Mouse (Mus musculus): Measurements from ENCODE around the gene Zar1l. TPM values are rescaled to one million over a fixed set of nuclear protein-coding genes. Genes with fewer than 3 reads are reported as not detected.

Zar1l gene
- total RNA-seq, 2 experiments from 2014 or later: not detected

GRCm38 (mm10) chr5:150490285-150490684 lies 27.7 kb downstream of the Zar1l start:
- no peak for DNase-seq (ENCODE audit: extremely low spot score in 1 of 2, low spot score in 1 of 2)

GRCm38 (mm10) chr5:150485198-150485597 lies 32.8 kb downstream of the Zar1l start:
- DNase-seq (ENCODE audit: extremely low spot score in 1 of 2, low spot score in 1 of 2): no peak

- DNase-seq (ENCODE audit: extremely low spot score in 1 of 2, low spot score in 1 of 2): no peak
These were observed 39.4 kb downstream of the Zar1l start for GRCm38 (mm10) chr5:150478612-150479011.

- no peak for DNase-seq (ENCODE audit: extremely low spot score in 1 of 2, low spot score in 1 of 2)
These were observed 40.6 kb downstream of the Zar1l start for GRCm38 (mm10) chr5:150477364-150477763.

GRCm38 (mm10) chr5:150468431-150468830 lies 49.5 kb downstream of the Zar1l start:
- DNase-seq (ENCODE audit: extremely low spot score in 1 of 2, low spot score in 1 of 2): no peak

GRCm38 (mm10) chr5:150466132-150466531 lies 51.8 kb downstream of the Zar1l start:
- DNase-seq (ENCODE audit: extremely low spot score in 1 of 2, low spot score in 1 of 2): no peak

- DNase-seq (ENCODE audit: extremely low spot score in 1 of 2, low spot score in 1 of 2): no peak
These were observed 52.7 kb downstream of the Zar1l start for GRCm38 (mm10) chr5:150465218-150465617.

GRCm38 (mm10) chr5:150464721-150465120 lies 53.2 kb downstream of the Zar1l start:
- DNase-seq (ENCODE audit: extremely low spot score in 1 of 2, low spot score in 1 of 2): no peak

- no peak for DNase-seq (ENCODE audit: extremely low spot score in 1 of 2, low spot score in 1 of 2)
These were observed 58.2 kb downstream of the Zar1l start for GRCm38 (mm10) chr5:150459801-150460200.

- DNase-seq (ENCODE audit: extremely low spot score in 1 of 2, low spot score in 1 of 2): no peak
These were observed 59.8 kb downstream of the Zar1l start for GRCm38 (mm10) chr5:150457904-150458739.

GRCm38 (mm10) chr5:150457165-150457903 lies 60.6 kb downstream of the Zar1l start:
- DNase-seq (ENCODE audit: extremely low spot score in 1 of 2, low spot score in 1 of 2): no peak

Other genes with a start within 250 kb of the Zar1l start
- gene Brca2, start 4.5 kb upstream of the Zar1l start, total RNA-seq (2021): 1 to 10 TPM; 5.4 to 7.4 TPM
- 10 to 100 TPM; 47.3 to 57.2 TPM for gene N4bp2l1, start 79.0 kb upstream of the Zar1l start, total RNA-seq (2021)
- 10 to 100 TPM; 75.6 to 79.6 TPM for gene N4bp2l2, start 148.0 kb upstream of the Zar1l start, total RNA-seq (2021)
- gene Pds5b, start 155.6 kb upstream of the Zar1l start, total RNA-seq (2021): 10 to 100 TPM; 70.4 to 80.4 TPM